Mouse (Mus musculus) kidney, postnatal 0 days (tissue): Measurements from ENCODE around the gene Dip2b. TPM values are rescaled to one million over a fixed set of nuclear protein-coding genes. Genes with fewer than 3 reads are reported as not detected.

Experiments used
- ATAC-seq: fragments of 200-750 bp; cut with Nextera tagmentation; replicated peaks from 2 replicates; pipeline ENCODE4 v1.8.0; 2017; ENCODE audit warnings: low read depth, moderate number of reproducible peaks, moderate TSS enrichment, moderate library complexity; ENCODE audit not compliant: low FRiP score
- DNase-seq: peaks from one replicate; pipeline ENCODE4 v3.0.0-alpha.2; 2016; ENCODE audit warnings: low spot score
- H3K27ac ChIP-seq: fragments of 300-500 bp; sonication (generic); 2 replicates; pipeline ENCODE4 v1.5.1; 2014; ENCODE audit warnings: mild to moderate bottlenecking
- H3K27me3 ChIP-seq: fragments of 300-500 bp; sonication (generic); 2 replicates; pipeline ENCODE4 v1.6.1; 2014; ENCODE audit warnings: low read length, mixed read lengths; ENCODE audit not compliant: insufficient read depth
- H3K36me3 ChIP-seq: fragments of 300-500 bp; sonication (generic); 2 replicates; pipeline ENCODE4 v1.6.1; 2014; ENCODE audit warnings: low read length, mixed read lengths; ENCODE audit not compliant: insufficient read depth
- H3K4me1 ChIP-seq: fragments of 300-500 bp; sonication (generic); replicated peaks from 2 replicates; pipeline ENCODE4 v1.6.1; 2014; ENCODE audit warnings: antibody characterized with exemption, low read length, mixed read lengths; ENCODE audit not compliant: insufficient read depth
- H3K4me2 ChIP-seq: fragments of 300-500 bp; sonication (generic); 2 replicates; pipeline ENCODE4 v1.6.1; 2014; ENCODE audit warnings: mild to moderate bottlenecking, low read length, moderate library complexity, mixed read lengths
- H3K4me3 ChIP-seq: fragments of 300-500 bp; sonication (generic); replicated peaks from 2 replicates; pipeline ENCODE4 v1.5.1; 2014; ENCODE audit warnings: low read depth, low read length
- H3K9ac ChIP-seq: fragments of 300-500 bp; sonication (generic); 2 replicates; pipeline ENCODE4 v1.6.1; 2014; ENCODE audit warnings: low read depth, low read length
- H3K9me3 ChIP-seq: fragments of 300-500 bp; sonication (generic); replicated peaks from 2 replicates; pipeline ENCODE4 v1.6.1; 2016; ENCODE audit warnings: low read length, inconsistent platforms, mixed read lengths
- CTCF ChIP-seq: IDR thresholded peaks from 2 replicates; pipeline ENCODE4 v1.5.1; 2016; ENCODE audit warnings: antibody characterized with exemption, low read depth, mild to moderate bottlenecking, moderate library complexity
- WGBS: fragments of 180-500 bp; shearing (Covaris S2); extraction: QIAGEN DNeasy Blood & Tissue Kit; methylation state at CpG from one replicate; pipeline ENCODE4 v1.1.7; 2014; 5-methylcytosine and 5-hydroxymethylcytosine counted together
- polyA plus RNA-seq: library from polyadenylated mRNA; unstranded; fragments of >200 nt; fragmentation: Nextera tagmentation; extraction: Ambion mirVana; gene quantifications from 2 replicates; pipeline ENCODE4 v1.2.1, GENCODE M21; 2015

The Dip2b gene
- polyA plus RNA-seq, 1 experiment from 2014 or later, result 4.9 TPM

GRCm38 (mm10) chr15:100144854-100145824, 106.7 kb downstream of the Dip2b start:
- 0 out of 2 replicates have a peak, but pooled peaks cover 3% of the 10 kb centered on the region for H3K4me1 ChIP-seq
- H3K9ac ChIP-seq, result no peak overlapping the region
- H3K4me2 ChIP-seq, result no peak overlapping the region
- DNase-seq (peak; percentile 59), ATAC-seq (peak; percentile 61)
- TF ChIP-seq CTCF, result peak; percentile 47
- H3K27ac ChIP-seq, result no peak overlapping the region; the same call in 1 of the 2 replicates
- WGBS, result 33% methylated on average over 15 of the region's 15 CpGs
- H3K9me3 ChIP-seq, result no peaks in the 10 kb centered on the region
- no peaks in the 10 kb centered on the region for H3K27me3 ChIP-seq
- no peak overlapping the region for H3K4me3 ChIP-seq
- H3K36me3 ChIP-seq, result no peaks in the 10 kb centered on the region

- Histone ChIP-seq H3K27ac (no peak overlapping the region), H3K9me3 (no peaks in the 10 kb centered on the region), H3K27me3 (no peaks in the 10 kb centered on the region), H3K4me2 (no peak overlapping the region), H3K4me3 (no peak overlapping the region), H3K9ac (no peak overlapping the region), H3K36me3 (no peaks in the 10 kb centered on the region), H3K4me1 (0 out of 2 replicates have a peak, but pooled peaks cover 3% of the 10 kb centered on the region)
- ATAC-seq (no peak), DNase-seq (no peak)
- 81% methylated on average over 3 of the region's 3 CpGs for WGBS
- TF ChIP-seq CTCF, result no peak
These were observed 107.5 kb downstream of the Dip2b start for GRCm38 (mm10) chr15:100145917-100146316.

- Histone ChIP-seq H3K9ac (no peak overlapping the region), H3K4me2 (no peak overlapping the region), H3K9me3 (no peaks in the 10 kb centered on the region), H3K27me3 (no peaks in the 10 kb centered on the region), H3K36me3 (peaks cover 16% of the 10 kb centered on the region), H3K27ac (no peak overlapping the region), H3K4me3 (no peak overlapping the region), H3K4me1 (no peaks in the 10 kb centered on the region)
- DNase-seq, result no peak
- TF ChIP-seq CTCF, result no peak
- ATAC-seq, result no peak
- WGBS, result 65% methylated on average over 4 of the region's 4 CpGs
These were observed 112.1 kb downstream of the Dip2b start for GRCm38 (mm10) chr15:100150593-100150992.

GRCm38 (mm10) chr15:100152321-100152720, 113.9 kb downstream of the Dip2b start:
- Histone ChIP-seq H3K4me3 (no peak overlapping the region), H3K4me2 (no peak overlapping the region), H3K27me3 (no peaks in the 10 kb centered on the region), H3K36me3 (peaks cover 25% of the 10 kb centered on the region), H3K27ac (no peak overlapping the region), H3K4me1 (no peaks in the 10 kb centered on the region), H3K9me3 (no peaks in the 10 kb centered on the region), H3K9ac (no peak overlapping the region)
- TF ChIP-seq CTCF, result no peak
- ATAC-seq (no peak), DNase-seq (no peak)
- WGBS, result 91% methylated on average over 3 of the region's 3 CpGs

GRCm38 (mm10) chr15:100153024-100153423, 114.6 kb downstream of the Dip2b start:
- Histone ChIP-seq H3K9ac (no peak overlapping the region), H3K27ac (no peak overlapping the region), H3K9me3 (no peaks in the 10 kb centered on the region), H3K36me3 (peaks cover 25% of the 10 kb centered on the region), H3K4me2 (no peak overlapping the region), H3K4me1 (no peaks in the 10 kb centered on the region), H3K27me3 (no peaks in the 10 kb centered on the region), H3K4me3 (no peak overlapping the region)
- WGBS, result 73% methylated on average over 3 of the region's 3 CpGs
- no peak for ATAC-seq
- no peak for DNase-seq
- no peak for TF ChIP-seq CTCF

- no peak for TF ChIP-seq CTCF
- H3K4me3 ChIP-seq, result no peak overlapping the region
- DNase-seq (no peak), ATAC-seq (no peak)
- H3K4me1 ChIP-seq, result no peaks in the 10 kb centered on the region
- H3K36me3 ChIP-seq, result peaks cover 27% of the 10 kb centered on the region
- H3K9ac ChIP-seq, result no peak overlapping the region
- H3K27me3 ChIP-seq, result no peaks in the 10 kb centered on the region
- no peak overlapping the region for H3K27ac ChIP-seq
- WGBS, result 92% methylated on average over 4 of the region's 4 CpGs
- no peaks in the 10 kb centered on the region for H3K9me3 ChIP-seq
- no peak overlapping the region for H3K4me2 ChIP-seq
These were observed 117.7 kb downstream of the Dip2b start for GRCm38 (mm10) chr15:100156095-100156707.
